Mouse (Mus musculus): ENCODE data around the gene Mrgprf.

DNA sequence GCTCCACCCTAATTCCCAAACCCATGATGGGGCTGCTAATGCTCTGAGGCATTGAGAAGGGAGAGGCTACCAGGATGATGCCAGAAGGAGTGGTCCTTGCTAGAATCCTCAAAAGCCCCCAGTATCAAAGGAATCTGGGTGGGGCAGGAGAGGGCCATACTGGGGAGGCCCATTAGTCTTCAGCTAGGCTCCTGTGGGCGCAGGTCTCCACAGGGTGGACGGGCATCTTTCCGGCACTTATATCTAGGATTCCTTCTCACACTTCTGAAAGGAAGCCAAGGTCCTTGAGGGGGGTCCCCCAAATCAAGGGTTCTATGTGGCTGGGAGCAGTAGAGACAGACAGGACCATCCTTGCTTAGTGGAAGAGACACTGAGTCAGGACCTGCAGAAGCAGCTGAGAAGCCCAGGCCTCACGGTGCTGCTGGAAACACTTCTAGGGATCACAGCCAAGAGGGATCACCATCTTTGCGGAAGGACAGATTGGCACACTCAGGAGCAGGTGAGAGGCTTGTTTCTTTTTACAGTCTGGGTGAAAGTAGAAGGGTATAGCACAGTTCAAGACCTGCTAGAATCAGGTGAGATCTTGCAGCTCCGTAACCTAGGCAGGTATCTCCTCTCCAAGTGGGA is 14.3 kb downstream of the Mrgprf start, which contains the start of gene Mrgprd:
- TF ChIP-seq POLR2A (IDR thresholded peaks at IDR 0.05; ENCODE audit: extremely low read depth, insufficient read depth, low read length): no peak
- no peak for TF ChIP-seq CTCF (IDR thresholded peaks at IDR 0.05; ENCODE audit: low read depth, low read length)
